Mouse (Mus musculus) left cerebral cortex, adult 8-10 months (tissue): ENCODE measurements around the gene Fitm1. TPM values are rescaled to one million over a fixed set of nuclear protein-coding genes. Genes with fewer than 3 reads are reported as not detected.

Experiments
- DNase-seq, 2 experiments: peaks; one replicate each; pipeline ENCODE4 v3.0.0; 2022; ENCODE audit warnings: low spot score in 2 of 2
- total RNA-seq, 4 experiments: library from RNA; stranded (reverse); gene quantifications; 2 replicates each; pipeline ENCODE4 v1.2.4; 2022

Fitm1 gene
- not detected for total RNA-seq

DNA sequence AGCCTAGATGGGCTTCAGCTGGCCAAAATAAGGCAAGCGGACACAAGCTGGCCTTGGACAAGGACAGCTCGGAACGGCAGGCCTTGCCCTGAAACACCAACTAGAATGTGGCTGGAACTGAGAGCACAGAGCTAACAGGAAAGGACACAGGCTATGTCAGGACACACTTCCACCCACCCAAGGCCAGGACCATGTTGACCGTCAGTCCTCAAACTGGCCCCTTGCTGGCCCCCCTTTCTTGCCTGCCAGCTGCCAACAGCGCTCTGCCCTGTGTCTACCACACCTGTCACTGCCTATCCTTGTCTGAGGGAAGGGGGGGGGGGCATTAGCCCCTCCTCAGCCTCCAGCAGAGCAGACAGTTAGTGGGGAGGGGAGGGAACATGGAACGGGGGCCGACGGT is at the start of gene Fitm1:
Gene Fitm1 (plus strand): TSS at position 316 of the 400 bp plus-strand sequence.
- DNase-seq = no peak

DNA sequence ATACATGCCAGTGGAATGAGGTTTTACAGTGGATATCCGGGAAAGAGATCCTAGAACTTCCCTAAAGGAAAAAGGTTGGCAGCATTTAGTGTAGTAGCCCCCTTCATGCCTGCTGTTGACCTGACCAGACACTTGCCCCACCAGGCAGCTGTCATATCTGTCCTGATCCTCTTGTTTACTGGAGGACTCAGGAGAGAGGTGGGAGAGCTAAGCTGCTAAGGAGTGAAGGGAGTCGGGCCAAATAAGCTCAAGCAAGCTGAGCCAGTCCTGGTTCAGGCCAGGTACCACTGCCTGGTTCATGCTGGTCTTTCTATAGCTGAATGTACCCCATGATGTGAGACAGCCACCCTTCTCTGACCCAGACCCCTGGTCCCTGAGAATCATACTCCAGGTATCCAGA is 48.7 kb upstream of the Fitm1 start:
- DNase-seq = no peak

DNA sequence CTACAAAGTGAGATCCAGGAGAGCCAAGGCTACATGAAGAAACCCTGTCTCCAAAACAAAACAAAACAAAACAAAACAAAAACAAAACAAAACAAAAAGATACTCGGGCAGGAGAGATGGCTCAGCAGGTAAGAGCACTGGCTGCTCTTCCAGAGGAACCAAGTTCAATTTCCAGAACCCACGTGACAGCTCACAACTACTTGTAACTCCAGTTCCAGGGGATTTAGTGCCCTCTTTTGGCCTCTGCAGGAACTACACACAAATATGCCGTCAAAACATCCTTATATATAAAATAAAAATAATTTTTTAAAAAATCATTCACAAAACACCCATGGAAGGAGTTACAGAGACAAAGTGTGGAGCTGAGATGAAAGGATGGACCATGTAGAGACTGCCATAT is 47.5 kb upstream of the Fitm1 start:
- DNase-seq = no peak

DNA sequence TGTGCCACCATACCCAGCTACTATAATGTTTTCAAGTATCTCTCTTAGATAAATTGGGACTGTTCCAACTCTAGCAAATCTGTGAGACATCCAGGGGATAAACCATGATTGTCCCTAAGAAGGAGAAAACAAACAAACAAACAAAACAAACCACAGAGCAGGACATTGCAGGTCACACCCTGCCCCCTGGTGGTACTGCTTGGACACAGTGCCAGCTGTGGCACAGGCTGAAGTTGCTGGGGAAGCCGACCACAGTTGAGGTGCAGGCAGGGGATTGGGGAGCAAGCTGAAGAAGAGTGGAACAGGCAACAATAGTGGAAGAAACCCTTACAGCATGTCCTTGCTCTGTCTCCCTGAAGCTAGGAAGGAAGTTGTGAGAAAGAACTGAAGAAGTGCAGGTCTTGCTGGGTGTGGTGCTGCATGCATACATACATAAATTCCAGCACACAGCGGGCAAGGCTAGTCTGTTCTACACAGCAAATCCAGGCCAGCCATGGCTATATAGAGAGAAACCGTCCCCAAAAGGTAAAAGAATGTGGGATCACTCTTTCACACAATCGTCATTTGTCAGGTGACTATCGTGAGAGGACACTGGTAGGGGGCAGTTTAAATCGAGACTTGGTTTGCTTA is 39.2 kb upstream of the Fitm1 start:
- no peak for DNase-seq

DNA sequence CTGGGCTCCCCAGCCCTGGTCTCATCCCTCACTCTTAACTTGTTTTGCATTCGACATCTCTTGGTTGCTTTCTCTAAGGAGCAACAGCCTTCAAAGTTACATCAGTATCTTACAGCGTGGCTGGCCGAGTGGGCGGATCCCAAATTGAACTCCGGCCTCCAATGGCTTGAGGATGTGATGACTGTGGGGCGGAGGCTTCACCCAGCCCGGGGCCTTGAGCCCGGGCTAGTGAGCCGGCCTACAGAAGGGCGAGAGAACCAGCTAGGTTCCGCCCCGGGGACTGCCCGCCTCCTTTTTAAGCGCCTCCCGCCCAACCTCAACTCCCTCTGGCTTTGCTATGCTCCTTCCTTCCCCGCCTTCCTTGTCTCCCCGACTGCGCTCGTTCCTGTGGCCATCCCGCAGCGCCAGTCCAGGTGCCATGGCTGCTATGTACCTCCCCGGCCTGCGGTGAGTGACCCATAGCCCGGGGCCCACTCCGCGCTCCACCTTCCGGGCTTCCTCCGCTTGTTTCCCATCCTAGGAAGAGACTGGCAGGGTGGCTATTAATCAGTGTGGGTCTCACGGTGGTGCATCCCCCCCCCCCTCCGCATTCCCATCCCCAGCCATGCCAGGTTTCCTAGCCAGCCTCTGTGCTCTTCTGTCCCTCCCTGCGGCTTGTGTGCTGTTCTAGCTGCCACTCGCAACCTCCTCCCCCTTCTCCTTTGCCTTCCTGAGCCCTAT is 35.2 kb upstream of the Fitm1 start, which contains the start of gene Pck2:
Gene Pck2 (plus strand): TSS at position 200 of the 720 bp plus-strand sequence.
- DNase-seq = peak; percentile 57 to 72

DNA sequence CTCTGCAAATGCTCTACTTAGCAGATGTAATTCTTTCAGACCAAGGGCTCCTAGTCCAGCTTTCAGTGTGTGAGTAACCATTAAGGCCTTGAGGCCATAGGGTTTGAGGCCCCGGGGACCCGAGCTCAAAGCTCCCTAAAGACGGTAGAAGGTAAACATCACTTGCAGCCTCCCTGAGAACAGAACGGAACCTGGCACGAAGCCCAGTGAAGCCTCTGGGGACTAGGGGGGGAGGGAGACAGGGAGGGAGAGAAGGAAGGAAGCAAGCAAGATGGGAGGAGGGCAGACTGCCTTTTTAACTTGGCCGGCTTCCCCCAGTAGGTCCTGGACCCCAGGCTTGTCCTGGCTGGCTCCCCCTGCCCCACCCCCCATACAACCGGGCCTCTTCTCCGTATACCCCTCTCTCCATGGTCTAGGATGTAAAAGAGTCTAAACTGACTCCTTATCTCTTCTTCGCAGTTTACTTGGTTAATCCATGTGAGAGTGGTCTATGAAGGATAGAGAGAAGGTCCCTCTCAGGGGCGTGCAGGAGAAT is 34.6 kb upstream of the Fitm1 start:
- DNase-seq = peak; percentile 58 to 63

DNA sequence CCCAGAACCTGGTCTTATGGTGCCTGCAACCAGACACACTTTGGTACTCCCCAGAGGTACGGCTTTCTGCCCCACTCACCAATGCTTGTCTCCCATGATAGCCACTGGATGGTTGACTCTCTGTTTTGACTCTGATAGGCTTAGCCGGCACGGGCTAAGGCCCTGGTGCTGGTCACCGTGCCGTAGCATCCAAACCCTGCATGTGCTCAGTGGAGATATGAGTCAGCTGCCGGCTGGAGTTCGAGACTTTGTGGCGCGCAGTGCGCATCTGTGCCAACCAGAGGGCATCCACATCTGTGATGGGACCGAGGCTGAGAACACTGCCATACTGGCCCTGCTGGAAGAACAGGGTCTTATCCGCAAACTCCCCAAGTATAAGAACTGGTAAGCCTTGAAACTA is 33.1 kb upstream of the Fitm1 start:
- DNase-seq = no peak

DNA sequence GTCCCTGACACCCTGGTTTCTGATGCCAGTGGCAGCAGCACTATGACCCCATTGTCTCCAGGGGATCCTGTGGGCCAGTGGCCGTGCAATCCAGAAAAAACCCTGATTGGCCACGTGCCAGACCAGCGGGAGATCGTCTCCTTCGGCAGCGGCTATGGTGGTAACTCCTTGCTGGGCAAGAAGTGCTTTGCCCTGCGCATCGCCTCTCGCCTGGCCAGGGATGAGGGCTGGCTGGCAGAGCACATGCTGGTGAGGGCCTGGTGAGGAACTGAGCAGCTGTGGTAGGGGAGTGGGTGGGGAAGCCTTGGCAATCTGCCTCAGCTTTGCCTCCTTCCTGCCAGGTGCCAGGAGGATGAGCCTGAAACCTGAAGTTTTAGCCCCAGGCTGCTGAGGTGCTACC is 31.1 kb upstream of the Fitm1 start:
- no peak for DNase-seq

DNA sequence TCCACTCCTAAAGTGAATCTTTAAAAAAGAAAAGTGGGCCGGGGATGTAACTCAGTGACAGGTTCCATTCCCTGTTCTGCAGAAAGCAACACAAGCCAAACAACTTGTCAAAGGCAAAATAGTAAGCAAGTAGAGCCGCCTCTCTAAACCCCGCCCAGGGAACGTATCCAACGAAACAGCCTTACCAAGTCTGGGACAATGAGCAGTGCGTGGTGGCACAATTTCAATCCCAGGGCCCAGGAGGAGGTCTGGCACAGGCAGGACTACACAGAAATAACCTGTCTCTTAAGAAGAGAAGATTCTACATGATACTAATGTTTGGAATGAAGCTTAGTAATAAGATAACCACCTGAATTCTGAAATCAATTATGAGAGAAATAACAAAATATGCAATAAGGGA is 25.2 kb upstream of the Fitm1 start:
- no peak for DNase-seq

DNA sequence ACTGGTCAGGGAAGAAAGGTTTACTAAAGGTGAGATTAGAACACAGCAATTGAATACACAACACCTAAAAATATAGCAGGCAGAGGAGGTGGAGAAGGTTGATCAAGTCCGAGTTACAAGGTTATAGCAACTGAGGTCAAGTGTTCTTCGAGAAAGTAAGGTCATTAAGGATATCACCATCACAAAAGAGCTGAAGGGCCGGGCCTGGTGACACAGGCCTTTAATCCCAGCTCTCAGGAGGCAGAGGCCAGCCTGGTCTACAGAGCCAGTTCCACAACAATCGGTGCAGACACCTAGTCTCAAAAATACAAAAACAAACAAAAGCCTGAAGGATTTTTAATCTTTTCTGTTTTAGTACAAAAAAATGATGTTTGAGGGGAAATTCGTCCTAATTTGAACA is 24.1 kb upstream of the Fitm1 start:
- no peak for DNase-seq

DNA sequence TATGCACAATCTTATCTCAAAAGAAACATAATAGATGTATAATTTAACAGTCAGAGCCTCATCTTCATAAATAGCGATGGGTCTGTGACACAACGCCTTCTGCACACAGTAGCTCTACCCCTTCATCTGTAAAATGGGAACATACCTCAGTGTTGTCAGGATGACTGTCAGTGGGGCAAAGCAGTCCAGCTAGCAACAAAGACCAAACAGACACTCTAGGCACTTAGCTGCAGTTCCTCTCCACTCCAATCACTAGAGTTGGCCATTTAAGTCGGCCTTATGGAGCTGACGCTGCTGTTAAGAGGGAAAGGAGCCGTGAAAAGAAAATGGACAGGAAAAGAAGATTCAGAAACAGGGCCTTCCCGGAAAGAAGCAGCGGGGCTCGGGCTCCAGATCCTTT is 23.6 kb upstream of the Fitm1 start:
- DNase-seq = no peak

DNA sequence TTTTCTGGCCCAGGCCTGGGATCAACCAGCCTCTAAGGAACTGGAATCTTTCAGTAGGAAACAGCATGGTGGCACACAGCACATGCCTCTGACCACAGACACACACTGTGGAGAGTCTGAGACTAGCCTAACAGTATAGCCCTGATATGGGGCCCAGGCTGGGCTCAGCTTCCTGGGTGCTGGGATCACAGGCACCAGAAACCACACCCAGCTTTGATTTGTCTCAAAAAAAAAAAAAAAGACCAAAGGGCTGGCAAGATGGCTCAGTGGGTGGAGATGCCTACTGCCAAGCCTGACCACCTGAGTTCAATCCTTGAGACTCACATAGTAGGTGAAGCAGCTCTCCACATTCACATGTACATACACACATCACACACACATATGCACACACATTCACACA is 20.8 kb upstream of the Fitm1 start:
- DNase-seq = no peak

DNA sequence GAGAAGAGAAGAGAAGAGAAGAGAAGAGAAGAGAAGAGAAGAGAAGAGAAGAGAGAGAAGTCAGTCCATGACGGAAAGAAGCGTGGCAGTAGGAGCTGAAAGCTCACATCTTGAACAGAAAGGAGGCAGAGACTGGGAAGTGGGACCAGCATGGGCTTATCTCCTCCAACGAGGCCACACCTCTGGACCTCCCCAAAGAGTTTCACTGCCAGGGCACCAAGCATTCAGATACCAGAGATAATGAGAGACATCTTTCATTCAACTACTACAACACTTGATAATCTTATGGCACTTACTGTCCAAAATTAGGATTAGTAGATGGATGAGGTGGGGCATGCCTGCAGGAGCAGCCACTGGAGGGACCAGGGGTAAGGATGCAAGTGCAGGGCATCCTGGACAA is 19.6 kb upstream of the Fitm1 start:
- DNase-seq = no peak

DNA sequence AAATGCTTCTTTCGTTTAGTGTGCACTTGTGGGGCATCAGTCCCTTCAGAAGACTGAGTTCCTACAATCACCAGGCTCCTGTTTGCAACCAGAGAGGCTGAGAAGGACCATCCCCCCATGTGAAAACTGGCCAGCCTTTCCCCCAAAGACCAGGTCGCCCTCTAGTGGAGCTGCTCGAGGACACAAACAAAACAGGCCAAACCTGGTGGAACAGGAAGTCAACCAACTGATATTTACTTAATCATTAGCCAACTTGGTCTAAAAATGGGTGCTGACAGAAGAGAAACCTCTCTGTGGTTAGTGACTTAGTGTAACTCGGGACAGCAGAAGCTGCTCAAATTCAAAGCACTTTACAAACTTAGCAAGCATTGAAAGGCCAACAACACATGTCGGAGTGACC is 18.4 kb upstream of the Fitm1 start:
- no peak for DNase-seq

DNA sequence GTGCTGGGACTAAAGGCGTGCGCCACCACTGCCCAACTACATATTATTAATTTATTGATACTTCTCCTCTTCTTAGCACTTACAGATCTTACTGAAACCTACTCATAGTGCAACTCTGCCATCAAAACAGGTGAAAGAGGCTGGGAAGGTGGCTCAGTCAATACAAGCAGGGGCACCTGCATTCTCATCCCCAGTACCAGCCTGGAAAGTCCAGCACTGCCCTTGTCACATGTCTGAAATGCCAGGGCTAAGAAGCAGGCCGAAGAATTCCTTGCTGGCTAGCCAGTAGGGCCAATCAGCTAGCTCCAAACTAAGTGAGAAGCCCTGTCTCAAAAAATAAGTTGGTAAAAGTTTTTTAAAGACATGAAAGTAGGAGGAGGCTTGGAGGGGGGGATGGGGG is 17.8 kb upstream of the Fitm1 start:
- DNase-seq = no peak

DNA sequence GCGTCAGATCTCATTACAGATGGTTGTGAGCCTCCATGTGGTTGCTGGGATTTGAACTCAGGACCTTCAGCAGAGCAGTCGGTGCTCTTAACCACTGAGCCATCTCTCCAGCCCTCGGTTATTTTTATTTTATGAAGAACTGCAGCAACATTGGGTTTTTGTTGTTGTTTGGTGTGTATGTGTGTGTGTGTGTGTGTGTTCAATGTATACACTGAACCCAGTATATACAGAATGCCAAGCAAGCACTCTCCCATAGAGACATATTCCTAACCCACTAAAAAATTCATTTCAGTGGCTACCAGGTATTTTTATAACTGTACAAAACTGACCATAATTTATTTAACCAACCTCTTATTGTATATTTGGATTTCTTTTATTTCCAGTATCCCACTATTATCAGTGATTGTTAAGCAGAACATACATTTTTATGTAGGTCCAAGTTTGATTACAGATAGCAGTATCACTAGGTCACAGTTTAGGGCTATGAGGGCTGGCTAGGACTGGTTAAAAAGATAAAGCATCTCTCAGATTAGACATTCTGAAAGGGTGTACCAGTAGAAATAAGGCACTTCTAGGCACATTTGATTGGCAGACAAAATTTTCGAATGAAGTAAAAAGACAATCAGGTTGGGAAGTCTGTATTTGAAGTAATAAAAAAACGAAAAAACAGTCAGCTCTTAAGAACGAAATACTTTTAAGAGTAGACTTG is 16.5 kb upstream of the Fitm1 start:
- no peak for DNase-seq

DNA sequence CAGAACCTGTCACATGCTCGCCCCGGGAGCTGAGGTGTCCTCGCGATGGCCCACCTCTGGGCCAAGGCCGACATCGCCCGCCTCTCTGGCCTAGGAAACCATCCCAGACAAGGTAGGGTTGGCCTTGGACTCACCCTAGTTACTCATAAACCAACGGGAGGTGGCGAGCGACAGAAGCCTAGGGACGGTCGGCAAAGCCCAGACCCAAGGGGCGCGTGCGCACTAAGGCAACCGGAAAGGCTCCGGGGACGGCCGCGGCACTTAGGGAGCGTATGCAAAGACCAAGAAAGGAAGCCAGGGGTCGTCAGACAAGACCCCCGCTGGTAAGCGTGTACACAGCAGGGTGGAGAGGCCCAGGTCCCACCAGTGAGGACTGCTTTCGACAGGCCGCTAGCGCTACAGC is 15.6 kb upstream of the Fitm1 start, which contains the start of gene Dcaf11:
Gene Dcaf11 (plus strand): TSS at position 208 of the 403 bp plus-strand sequence.
- peak; percentile 83 to 87 for DNase-seq

DNA sequence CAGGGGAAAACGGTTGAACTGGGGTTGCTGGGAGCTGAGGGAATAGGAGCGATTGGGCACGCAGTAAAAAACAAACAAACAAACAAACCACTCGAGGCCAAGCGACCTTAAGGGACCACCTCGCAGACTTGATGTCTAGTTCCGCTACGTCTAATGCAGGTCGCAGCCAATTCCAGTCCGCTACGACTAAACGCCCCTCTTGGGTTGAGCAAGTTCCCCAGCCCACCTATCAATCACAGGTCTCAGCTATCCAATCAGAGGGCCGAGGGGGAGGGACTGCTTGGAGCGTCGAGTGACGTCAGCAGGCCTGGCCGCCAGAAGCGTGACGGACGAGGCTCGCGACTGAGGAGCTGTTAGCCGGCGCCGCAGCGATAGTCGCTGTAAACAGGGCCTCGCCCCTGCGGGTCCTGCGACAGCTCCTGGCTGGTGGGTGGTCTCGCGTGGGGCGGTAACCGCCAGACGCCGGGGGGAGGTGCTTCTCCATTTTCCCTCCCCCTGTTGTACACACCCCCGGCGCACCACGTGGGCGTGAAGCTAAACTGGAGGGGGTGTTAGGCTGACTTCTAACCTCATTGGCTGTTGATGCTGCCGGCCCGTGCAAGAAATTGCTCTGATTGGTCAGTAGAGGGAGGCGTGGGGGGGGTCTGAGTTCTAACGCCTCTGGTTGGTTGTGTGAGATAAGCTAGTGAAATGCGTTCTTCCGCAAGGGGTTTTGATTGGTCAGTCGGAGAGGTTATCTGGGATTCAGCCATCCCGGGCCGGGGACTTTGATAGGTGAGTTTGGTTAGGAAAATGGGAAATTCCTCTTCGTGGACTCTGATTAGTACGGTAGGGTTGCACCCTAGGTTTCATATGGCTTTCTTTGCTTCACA is 15.0 kb upstream of the Fitm1 start, which contains the start of gene A730061H03Rik:
Gene A730061H03Rik (minus strand): TSS at position 205 of the 872 bp plus-strand sequence.
- peak; percentile 96 to 100 for DNase-seq

DNA sequence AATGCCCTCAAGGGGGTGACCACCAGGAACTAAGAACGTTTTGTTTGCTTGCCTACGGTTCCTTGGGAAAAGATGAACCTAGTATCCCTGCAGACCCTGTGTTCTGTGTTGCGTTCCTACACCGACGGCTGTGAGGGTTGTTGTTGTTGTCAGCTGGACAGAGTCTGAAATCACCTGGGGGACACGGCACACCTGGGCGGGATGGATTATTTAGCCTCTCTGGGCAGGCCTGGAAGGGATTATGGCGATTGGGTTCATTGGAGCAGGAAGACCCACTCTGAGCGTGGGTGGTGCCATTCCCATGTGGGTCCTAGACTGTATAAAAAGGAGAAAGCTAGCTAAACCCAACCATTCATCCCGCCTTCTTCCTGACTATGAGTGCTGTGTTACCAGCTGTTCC is 13.6 kb upstream of the Fitm1 start:
- DNase-seq = no peak

DNA sequence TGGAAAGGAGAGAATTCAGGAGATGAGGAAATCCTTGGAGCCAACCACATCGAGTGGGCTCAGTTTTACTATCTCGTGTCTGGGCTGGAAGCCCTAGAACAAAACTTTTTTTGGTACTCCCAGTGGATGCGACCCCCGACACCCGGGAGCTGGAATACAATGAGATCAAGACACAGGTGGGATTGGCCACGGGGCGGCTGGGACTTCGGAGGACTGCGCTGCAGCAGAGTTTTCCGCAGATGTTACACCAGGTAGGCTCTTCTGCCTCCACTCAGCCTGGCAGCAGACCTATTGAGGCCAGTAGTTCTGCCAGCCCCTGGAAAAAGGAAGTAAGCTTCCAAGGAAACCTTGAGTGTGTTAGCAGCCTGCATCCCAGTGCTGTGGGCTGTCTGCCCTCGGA is 12.2 kb upstream of the Fitm1 start:
- no peak for DNase-seq

DNA sequence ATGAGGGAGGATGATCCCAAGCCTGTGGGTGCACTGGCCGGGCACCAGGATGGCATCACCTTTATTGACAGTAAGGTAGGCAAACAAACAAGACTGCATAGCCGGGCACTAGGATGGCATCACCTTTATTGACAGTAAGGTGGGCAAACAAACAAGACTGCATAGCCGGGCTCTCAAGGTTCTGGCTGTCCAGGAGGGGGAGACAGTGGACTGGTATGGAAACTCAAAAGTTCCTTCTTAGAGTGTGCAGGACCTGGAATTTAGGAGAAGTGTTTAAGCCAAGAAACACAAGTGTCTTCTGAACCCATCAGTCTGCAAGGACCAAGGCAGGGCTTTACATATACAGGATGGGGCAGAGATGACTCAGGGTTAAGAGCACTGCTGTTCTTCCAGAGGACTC is 9.7 kb upstream of the Fitm1 start:
- no peak for DNase-seq
